Mouse (Mus musculus) limb, embryonic 10.5 days (tissue): ENCODE results near the gene Cnn2. TPM values are rescaled to one million over a fixed set of nuclear protein-coding genes. Genes with fewer than 3 reads are reported as not detected.
"Not testable (repeated sequence)": the region's sequence is repeated elsewhere in the genome, so short reads cannot be mapped to it uniquely, and the experiment has no call there.

Experiments
- DNase-seq: peaks from one replicate; pipeline ENCODE4 v3.0.0-alpha.2; 2017; ENCODE audit warnings: low spot score
- H3K27ac ChIP-seq: fragments of 300-500 bp; sonication (generic); 2 replicates; pipeline ENCODE4 v1.5.1; 2016; ENCODE audit warnings: mild to moderate bottlenecking
- H3K27me3 ChIP-seq: fragments of 300-500 bp; sonication (generic); 2 replicates; pipeline ENCODE4 v1.6.1; 2016; ENCODE audit warnings: low read depth, mild to moderate bottlenecking; ENCODE audit not compliant: poor library complexity, severe bottlenecking
- H3K36me3 ChIP-seq: fragments of 300-500 bp; sonication (generic); 2 replicates; pipeline ENCODE4 v1.6.1; 2016; ENCODE audit warnings: mild to moderate bottlenecking, moderate library complexity
- H3K4me1 ChIP-seq: fragments of 300-500 bp; sonication (generic); 2 replicates; pipeline ENCODE4 v1.6.1; 2016
- H3K4me3 ChIP-seq: fragments of 300-500 bp; sonication (generic); 2 replicates; pipeline ENCODE4 v1.5.1; 2016; ENCODE audit warnings: mild to moderate bottlenecking, moderate library complexity
- H3K9me3 ChIP-seq: fragments of 300-500 bp; sonication (generic); replicated peaks from 2 replicates; pipeline ENCODE4 v1.6.1; 2016; ENCODE audit warnings: mild to moderate bottlenecking
- WGBS: fragments of 180-500 bp; shearing (Covaris S2); methylation state at CpG from one replicate; pipeline ENCODE4 v1.1.7; 2016; 5-methylcytosine and 5-hydroxymethylcytosine counted together
- polyA plus RNA-seq: library from polyadenylated mRNA; unstranded; fragments of >200 nt; fragmentation: Nextera tagmentation; extraction: Ambion mirVana; gene quantifications from 2 replicates; pipeline ENCODE4 v1.2.1, GENCODE M21; 2016

The Cnn2 gene
- polyA plus RNA-seq, 1 experiment from 2014 or later: 301 TPM

DNA sequence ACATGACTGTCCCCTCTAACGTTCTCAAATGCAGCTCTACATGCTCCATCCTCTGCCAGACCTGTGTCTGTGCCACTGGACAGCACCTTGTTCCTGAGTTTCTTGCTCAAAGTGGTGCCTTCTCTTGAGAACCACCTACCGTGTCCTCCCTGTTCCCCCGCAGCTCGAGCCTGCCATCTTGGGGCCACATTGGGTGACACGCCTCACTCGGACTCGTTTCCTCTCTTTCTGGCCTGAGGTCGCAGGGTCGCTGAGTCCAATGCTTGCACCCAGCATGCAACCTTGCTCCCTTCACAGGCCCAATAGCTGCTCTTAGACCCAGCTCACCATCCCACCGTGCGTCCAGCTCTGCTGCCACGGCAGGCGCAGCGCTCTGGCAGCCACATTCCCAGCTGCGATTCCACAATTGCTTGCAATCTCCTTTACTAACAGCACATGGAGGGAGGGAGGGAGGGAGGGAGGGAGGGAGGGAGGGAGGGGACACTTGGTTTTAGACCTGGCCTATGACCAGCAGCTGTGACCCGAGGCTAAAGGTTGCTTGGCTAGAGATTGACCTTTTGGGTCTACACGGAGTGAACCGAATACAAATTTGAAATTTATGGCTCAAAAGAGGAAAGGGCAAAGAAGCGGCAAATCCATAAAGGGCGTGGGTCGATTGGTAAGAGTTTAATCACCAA is 30.1 kb upstream of the Cnn2 start:
- Histone ChIP-seq H3K27ac (peak overlapping the region; percentile 74), H3K4me3 (peak overlapping the region; percentile 30), H3K27me3 (no peaks in the 10 kb centered on the region), H3K9me3 (no peaks in the 10 kb centered on the region), H3K36me3 (peaks cover 31% of the 10 kb centered on the region), H3K4me1 (peaks cover 40% of the 10 kb centered on the region)
- DNase-seq: peak; percentile 88
- 9% methylated on average over 21 of the region's 21 CpGs for WGBS

DNA sequence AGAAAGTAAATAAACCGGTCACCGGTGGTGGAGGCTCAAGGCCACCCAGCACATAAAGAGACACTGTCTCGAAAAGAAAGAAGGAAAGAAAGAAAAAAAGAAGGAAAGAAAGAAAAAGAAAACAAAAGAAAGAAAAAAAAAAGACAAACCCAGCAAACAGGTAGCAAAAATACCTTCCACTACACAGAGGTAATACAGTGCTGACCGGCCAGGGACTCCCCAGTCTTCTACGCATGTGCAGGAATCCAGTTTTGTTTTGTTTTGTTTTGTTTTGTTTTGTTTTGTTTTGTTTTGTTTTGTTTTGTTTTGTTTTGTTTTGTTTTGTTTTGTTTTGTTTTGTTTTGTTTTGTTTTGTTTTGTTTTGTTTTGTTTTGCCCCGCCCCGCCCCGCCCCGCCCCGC is 29.0 kb upstream of the Cnn2 start:
- Histone ChIP-seq H3K36me3 (peaks cover 35% of the 10 kb centered on the region), H3K4me3 (peak overlapping the region; percentile 98), H3K4me1 (peaks cover 40% of the 10 kb centered on the region)
- not testable (repeated sequence) for H3K9me3 ChIP-seq, DNase-seq, H3K27me3 ChIP-seq, H3K27ac ChIP-seq
- WGBS: 38% methylated on average over 10 of the region's 10 CpGs

DNA sequence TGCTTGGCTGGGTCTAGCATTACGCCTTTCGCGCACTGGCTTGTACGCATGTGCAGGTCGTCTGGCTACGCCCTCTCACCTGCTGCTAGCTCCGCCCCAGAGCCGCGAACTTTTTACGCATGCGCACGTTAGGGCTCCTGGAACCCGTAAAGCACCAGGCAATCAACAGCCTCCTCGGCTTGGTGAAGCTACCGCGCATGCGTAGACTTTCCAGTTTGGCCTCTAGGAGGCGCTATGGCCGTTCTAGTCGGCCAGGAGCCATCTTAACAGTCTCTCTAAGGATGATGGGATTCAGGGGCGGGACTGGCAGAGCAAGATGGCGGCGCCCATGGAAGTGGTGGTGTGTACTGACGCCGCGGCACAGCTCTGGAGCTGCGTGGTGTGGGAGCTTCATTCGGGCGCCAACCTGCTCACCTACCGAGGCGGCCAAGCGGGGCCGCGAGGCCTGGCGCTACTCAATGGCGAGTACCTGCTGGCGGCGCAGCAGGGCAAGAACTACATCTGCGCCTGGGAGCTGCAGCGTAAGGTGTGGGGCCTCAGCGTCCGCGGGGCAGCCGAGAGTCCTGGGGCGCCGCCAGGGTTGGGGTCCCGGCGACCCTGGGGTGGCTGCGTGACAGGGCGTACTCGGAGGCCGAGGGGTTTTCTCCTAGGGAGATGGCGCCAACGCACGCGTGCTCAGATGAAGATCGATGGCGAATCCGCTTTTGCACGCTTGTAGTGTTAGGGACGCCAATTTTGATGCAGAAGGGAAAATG is 28.4 kb upstream of the Cnn2 start, which contains the start of gene Wdr18:
Wdr18 (plus strand) TSS at position 306 of the 755 bp plus-strand sequence.
- peaks cover 40% of the 10 kb centered on the region for H3K4me1 ChIP-seq
- H3K4me3 ChIP-seq: peak within 1 kb of the TSS; percentile 98
- peak within 1 kb of the TSS; percentile 88 for H3K27ac ChIP-seq
- peaks cover 41% of the 10 kb centered on the region for H3K36me3 ChIP-seq
- under 1% methylated on average over 61 of the region's 61 CpGs for WGBS
- H3K27me3 ChIP-seq: no peaks in the 10 kb centered on the region
- peak; percentile 100 for DNase-seq
- no peaks in the 10 kb centered on the region for H3K9me3 ChIP-seq

DNA sequence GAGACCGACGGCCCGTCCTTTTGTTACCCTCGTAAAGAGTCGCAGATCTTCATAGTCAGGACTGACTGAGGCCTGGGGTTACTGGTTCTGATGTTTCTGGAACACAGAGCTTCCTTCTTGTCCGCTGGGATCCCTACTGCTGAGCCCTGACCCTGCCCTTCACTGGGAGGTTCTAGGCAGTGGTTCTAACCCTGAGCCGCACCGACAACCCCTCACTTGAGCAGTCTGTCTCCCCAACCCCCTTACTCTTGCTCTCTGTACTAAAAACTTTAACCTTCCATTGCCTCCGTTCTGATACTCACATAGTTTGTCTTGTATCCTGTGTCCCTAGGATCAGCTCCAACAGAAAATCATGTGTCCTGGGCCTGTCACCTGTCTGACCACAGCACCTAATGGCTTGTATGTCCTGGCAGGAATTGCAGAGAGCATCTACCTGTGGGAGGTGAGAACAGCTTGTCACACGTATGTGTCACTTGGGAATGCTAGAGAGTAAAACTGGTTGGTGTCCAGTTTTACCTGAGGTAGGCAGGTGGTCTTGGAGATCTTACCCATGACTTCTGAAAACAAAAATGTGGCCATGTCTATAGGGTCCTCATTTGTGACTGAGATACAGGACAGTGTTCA is 27.6 kb upstream of the Cnn2 start:
- H3K4me3 ChIP-seq: peak overlapping the region; percentile 98
- H3K27ac ChIP-seq: peak overlapping the region; percentile 88
- DNase-seq: no peak
- peaks cover 34% of the 10 kb centered on the region for H3K4me1 ChIP-seq
- no peaks in the 10 kb centered on the region for H3K27me3 ChIP-seq
- H3K36me3 ChIP-seq: peaks cover 48% of the 10 kb centered on the region
- 16% methylated on average over 10 of the region's 10 CpGs for WGBS
- no peaks in the 10 kb centered on the region for H3K9me3 ChIP-seq

DNA sequence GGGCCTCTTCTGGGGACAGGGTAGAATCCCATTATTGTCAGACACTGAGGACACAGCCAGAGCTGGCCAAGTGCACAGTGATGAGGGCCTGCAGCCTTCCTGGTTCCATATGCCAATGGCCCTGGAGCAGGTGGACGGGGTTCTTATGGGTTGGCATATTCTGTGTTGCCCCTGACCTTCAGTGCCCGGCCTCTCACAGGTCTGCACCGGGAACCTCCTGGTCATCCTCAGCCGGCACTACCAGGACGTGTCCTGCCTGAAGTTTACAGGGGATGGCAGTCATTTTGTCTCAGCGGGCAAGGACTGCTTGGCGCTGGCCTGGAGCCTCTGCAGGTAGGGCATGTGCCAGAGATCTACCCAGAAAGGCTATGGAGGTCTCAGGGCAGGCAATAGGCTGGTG is 23.7 kb upstream of the Cnn2 start:
- H3K4me1 ChIP-seq: peaks cover 17% of the 10 kb centered on the region
- WGBS: 93% methylated on average over 7 of the region's 7 CpGs
- H3K4me3 ChIP-seq: no peak overlapping the region
- peaks cover 16% of the 10 kb centered on the region for H3K27me3 ChIP-seq
- no peak overlapping the region for H3K27ac ChIP-seq
- no peak for DNase-seq
- no peaks in the 10 kb centered on the region for H3K9me3 ChIP-seq
- H3K36me3 ChIP-seq: peaks cover 80% of the 10 kb centered on the region

DNA sequence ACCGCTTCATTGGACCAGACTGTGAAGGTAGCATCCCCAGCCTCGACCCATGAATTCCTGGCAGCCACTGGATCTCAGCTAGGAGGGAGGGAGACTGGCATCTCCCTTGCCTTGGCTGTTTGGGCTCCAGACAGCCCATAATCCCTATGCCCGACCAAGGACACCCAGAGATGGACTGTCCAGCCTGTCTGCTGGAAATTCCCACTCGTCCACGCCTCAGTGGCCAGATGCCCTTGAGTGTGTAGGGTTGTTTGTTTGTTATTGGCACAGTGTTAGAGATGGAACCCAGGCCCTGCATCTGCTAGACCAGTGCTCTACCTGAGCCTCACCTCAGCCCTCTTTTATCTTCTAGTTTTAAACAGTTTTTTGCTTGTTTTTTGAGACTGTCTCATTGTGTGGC is 23.1 kb upstream of the Cnn2 start:
- H3K9me3 ChIP-seq: no peaks in the 10 kb centered on the region
- peaks cover 80% of the 10 kb centered on the region for H3K36me3 ChIP-seq
- H3K4me3 ChIP-seq: no peak overlapping the region
- no peak overlapping the region for H3K27ac ChIP-seq
- DNase-seq: no peak
- peaks cover 19% of the 10 kb centered on the region for H3K4me1 ChIP-seq
- H3K27me3 ChIP-seq: peaks cover 22% of the 10 kb centered on the region
- 93% methylated on average over 5 of the region's 5 CpGs for WGBS

DNA sequence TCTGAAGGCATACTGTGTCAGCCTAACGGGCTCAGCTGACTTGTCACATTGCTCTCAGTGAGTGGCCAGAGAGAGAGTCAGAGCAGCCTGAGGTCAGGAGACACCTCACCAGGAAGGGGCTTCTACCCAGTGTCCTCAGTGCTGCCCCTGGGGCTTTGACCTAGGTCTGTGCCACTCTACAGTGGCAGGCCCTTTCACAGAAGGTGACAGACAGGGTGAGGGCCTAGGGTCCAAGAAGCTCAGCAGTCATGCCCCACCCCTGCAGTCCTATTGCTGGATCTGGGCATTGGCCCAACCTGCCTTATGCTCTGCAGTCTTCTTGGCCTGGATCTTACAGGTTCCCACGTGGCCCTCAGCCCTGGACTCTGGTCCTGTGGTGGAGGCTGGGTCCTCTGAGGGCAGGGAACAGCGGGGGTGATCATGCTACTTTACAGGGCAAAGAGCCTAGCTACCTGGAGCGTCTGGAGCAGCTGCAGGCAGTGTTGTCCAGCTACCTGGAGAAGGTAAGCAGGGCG is 21.4 kb upstream of the Cnn2 start:
- no peak overlapping the region for H3K4me3 ChIP-seq
- peaks cover 70% of the 10 kb centered on the region for H3K36me3 ChIP-seq
- DNase-seq: no peak
- H3K27ac ChIP-seq: no peak overlapping the region
- 92% methylated on average over 5 of the region's 5 CpGs for WGBS
- H3K27me3 ChIP-seq: peaks cover 38% of the 10 kb centered on the region
- H3K4me1 ChIP-seq: peaks cover 21% of the 10 kb centered on the region
- no peaks in the 10 kb centered on the region for H3K9me3 ChIP-seq

DNA sequence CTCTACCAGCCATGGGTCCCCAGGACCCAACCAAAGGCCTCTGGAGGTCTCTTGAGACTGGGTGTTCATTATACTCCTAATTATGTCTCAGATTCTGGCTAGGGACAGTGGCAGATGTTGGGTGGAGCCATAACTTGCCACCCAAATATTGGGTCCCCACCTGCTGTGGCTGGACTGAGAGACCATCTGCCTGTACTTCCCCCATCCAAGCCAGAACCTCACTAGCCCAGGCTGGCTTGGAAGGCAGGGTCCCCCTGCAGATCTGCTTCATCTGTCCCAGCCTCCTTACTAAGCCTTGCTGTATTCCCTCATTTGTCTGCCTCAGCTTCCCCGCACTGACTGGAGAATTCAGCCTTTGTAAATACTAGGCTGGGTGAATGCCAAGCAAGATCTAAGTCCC is 20.2 kb upstream of the Cnn2 start:
- Histone ChIP-seq H3K27ac (no peak overlapping the region), H3K36me3 (peaks cover 57% of the 10 kb centered on the region), H3K4me1 (peaks cover 21% of the 10 kb centered on the region), H3K9me3 (no peaks in the 10 kb centered on the region), H3K27me3 (peaks cover 50% of the 10 kb centered on the region), H3K4me3 (no peak overlapping the region)
- no peak for DNase-seq
- WGBS: 91% methylated on average over 1 of the region's 1 CpGs

DNA sequence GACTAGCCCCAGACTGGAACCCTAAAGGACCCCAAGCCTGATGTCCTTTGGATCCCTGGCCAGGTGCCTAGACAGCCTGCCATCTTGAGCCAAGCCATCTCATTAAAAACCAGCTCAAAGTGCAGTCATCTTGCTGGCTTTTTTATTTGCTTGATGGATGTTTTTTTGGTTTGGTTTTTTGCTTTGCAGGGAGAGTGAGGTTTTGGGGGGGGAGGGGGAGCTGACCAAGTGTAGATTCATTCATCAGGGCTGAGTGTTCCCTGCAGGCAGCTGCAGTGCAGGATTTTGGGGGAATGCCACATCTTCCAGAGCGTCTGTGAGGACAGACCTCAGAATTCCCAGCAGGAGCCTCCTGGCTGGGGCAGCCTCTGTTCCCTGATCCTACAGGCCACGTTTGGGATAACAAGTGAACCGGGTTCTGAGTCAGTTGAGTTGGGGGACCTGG is 19.2 kb upstream of the Cnn2 start:
- Histone ChIP-seq H3K27ac (no peak overlapping the region), H3K36me3 (peaks cover 54% of the 10 kb centered on the region), H3K27me3 (peaks cover 58% of the 10 kb centered on the region), H3K9me3 (no peaks in the 10 kb centered on the region), H3K4me3 (no peak overlapping the region), H3K4me1 (peaks cover 21% of the 10 kb centered on the region)
- DNase-seq: no peak
- WGBS: 19% methylated on average over 3 of the region's 3 CpGs

DNA sequence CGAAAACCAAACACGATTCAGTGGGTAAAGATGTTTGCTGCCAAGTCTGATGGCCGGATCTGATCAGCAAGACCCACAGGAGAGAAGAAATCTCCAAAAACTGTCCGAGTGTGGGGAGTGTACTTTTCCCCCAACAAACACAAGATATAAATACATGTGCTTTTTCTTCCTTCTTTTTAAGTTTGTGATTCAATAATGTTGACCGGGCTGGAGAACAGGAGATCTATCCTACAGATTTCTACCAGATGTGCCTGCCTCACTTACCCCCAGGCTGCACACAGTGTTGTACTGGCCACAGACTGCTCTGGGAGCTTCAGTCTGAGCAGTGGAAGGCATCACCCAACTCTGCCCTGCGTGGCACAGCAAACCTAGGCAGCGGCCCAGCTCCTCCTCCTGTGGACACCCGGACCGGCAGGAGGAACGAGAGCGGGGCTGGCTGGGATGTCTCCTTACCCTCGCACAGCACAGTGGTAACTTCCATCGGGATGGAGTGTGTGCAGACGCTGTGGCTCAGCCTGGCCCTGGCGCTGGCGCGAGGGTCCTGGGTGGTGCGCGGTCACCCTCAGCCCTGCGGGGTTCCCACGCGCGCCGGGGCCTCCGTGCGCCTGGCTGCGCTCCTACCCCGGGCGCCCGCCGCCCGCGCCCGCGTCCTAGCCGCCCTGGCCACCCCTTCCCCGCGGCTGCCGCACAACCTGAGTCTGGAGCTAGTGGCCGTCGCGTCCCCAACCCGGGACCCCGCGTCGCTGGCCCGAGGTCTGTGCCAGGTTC is 17.8 kb upstream of the Cnn2 start, which contains the start of gene Grin3b:
Grin3b (plus strand) TSS at position 301 of the 768 bp plus-strand sequence.
- Histone ChIP-seq H3K36me3 (peaks cover 53% of the 10 kb centered on the region), H3K27me3 (peaks cover 62% of the 10 kb centered on the region)
- peak; percentile 61 for DNase-seq

DNA sequence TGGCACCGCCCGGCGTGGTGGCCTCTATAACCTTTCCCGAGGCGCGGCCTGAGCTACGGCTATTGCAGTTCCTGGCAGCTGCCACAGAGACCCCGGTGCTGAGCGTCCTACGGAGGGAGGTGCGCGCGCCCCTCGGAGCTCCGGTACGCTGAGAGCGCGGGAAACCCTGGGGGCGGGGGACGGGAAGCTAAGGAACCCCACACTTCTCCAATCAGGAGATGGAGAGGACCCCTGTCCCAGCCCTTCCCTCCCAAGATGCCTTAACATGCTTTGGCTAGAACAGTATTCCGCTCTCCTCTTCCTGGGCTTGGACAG is 17.2 kb upstream of the Cnn2 start:
- Histone ChIP-seq H3K9me3 (no peaks in the 10 kb centered on the region), H3K4me3 (peak overlapping the region; percentile 58), H3K4me1 (peaks cover 21% of the 10 kb centered on the region), H3K27ac (peak overlapping the region; percentile 79), H3K36me3 (peaks cover 53% of the 10 kb centered on the region), H3K27me3 (peaks cover 62% of the 10 kb centered on the region)
- WGBS: 4% methylated on average over 21 of the region's 21 CpGs
- DNase-seq: peak; percentile 71

More for the DNA sequence above, 17.8 kb upstream of the Cnn2 start, which contains the start of gene Grin3b:
- H3K27ac ChIP-seq: peak within 1 kb of the TSS; percentile 79
- WGBS: 7% methylated on average over 47 of the region's 47 CpGs
- H3K9me3 ChIP-seq: no peaks in the 10 kb centered on the region
- peak within 1 kb of the TSS; percentile 58 for H3K4me3 ChIP-seq
- H3K4me1 ChIP-seq: peaks cover 21% of the 10 kb centered on the region

DNA sequence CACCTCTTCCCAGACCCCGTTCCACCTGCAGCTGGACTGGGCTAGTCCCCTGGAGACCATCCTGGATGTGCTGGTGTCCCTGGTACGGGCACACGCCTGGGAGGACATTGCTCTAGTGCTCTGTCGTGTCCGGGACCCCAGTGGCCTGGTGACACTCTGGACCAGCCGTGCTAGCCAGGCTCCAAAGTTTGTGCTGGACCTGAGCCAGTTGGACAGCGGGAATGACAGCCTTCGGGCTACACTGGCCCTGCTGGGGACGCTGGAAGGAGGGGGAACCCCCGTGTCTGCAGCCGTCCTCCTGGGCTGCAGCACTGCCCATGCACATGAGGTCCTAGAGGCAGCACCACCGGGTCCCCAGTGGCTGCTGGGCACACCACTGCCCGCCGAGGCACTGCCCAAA is 15.6 kb upstream of the Cnn2 start:
- Histone ChIP-seq H3K27me3 (peaks cover 62% of the 10 kb centered on the region), H3K4me1 (peaks cover 21% of the 10 kb centered on the region), H3K9me3 (0 out of 2 replicates have a peak, but pooled peaks cover 3% of the 10 kb centered on the region), H3K36me3 (peaks cover 53% of the 10 kb centered on the region), H3K4me3 (peak overlapping the region; percentile 16; the same call in 1 of the 2 replicates), H3K27ac (0 out of 2 replicates have a peak overlapping the region, but pooled peaks have one; percentile 19)
- WGBS: 69% methylated on average over 14 of the region's 14 CpGs
- no peak for DNase-seq
